Mouse (Mus musculus) B cell, adult 62 days (primary cell): ENCODE measurements around the gene Gm3486. TPM values are rescaled to one million over a fixed set of nuclear protein-coding genes. Genes with fewer than 3 reads are reported as not detected.

Experiments
- total RNA-seq: library from RNA; stranded (reverse); gene quantifications from 4 replicates; pipeline ENCODE4 v1.2.4, GENCODE M21; 2023

The Gm3486 gene
- total RNA-seq = not detected in 4 replicates

GRCm38 (mm10) chr14:41489385-41489784 is at the start of gene Gm3486:
TSS of gene Gm3486 (minus strand) at chr14:41489485.

GRCm38 (mm10) chr14:41453418-41453817 is 35.9 kb downstream of the Gm3486 start, which contains the start of gene Gm7954:
TSS of gene Gm7954 (minus strand) at chr14:41453518.

Other genes starting within 250 kb of the Gm3486 start
- not detected in 4 replicates for gene Gm2832, start 210.7 kb downstream of the Gm3486 start, total RNA-seq
- gene Gm5798, start 140.9 kb downstream of the Gm3486 start, total RNA-seq = not detected in 4 replicates
- not detected in 4 replicates for gene Gm7945, start 103.1 kb downstream of the Gm3486 start, total RNA-seq
- gene Gm6482, start 81.2 kb downstream of the Gm3486 start, total RNA-seq = not detected in 4 replicates
- not detected in 4 replicates for gene Gm7954, start 36.0 kb downstream of the Gm3486 start, total RNA-seq
- not detected in 4 replicates for gene Gm7970, start 66.1 kb upstream of the Gm3486 start, total RNA-seq
- gene 1700049E17Rik2, start 83.7 kb upstream of the Gm3486 start, total RNA-seq = not detected in 4 replicates
- gene Gm3072, start 135.1 kb upstream of the Gm3486 start, total RNA-seq = not detected in 4 replicates
- gene Gm3676, start 157.0 kb upstream of the Gm3486 start, total RNA-seq = not detected in 4 replicates
- gene Gm8068, start 212.4 kb upstream of the Gm3486 start, total RNA-seq = not detected in 4 replicates